Mouse (Mus musculus) neural tube, embryonic 11.5 days (tissue): ENCODE measurements around the gene Pnpo. TPM values are rescaled to one million over a fixed set of nuclear protein-coding genes. Genes with fewer than 3 reads are reported as not detected.

ENCODE experiments used
- ATAC-seq: fragments of 200-750 bp; cut with Nextera tagmentation; 2 replicates; pipeline ENCODE4 v1.8.0; 2017; ENCODE audit warnings: moderate number of reproducible peaks, mild to moderate bottlenecking, moderate TSS enrichment, moderate library complexity; ENCODE audit not compliant: insufficient read depth, low FRiP score, low TSS enrichment
- DNase-seq: peaks from one replicate; pipeline ENCODE4 v3.0.0-alpha.2; 2015; ENCODE audit warnings: low spot score
- H3K27ac ChIP-seq: fragments of 300-500 bp; sonication (generic); 2 replicates; pipeline ENCODE4 v1.5.1; 2014; ENCODE audit warnings: low read depth, mild to moderate bottlenecking, low read length
- H3K27me3 ChIP-seq: fragments of 300-500 bp; sonication (generic); 2 replicates; pipeline ENCODE4 v1.6.1; 2014; ENCODE audit warnings: mild to moderate bottlenecking, low read length, mixed read lengths; ENCODE audit not compliant: control insufficient read depth, insufficient read depth
- H3K36me3 ChIP-seq: fragments of 300-500 bp; sonication (generic); 2 replicates; pipeline ENCODE4 v1.6.1; 2014; ENCODE audit warnings: mild to moderate bottlenecking, low read length, moderate library complexity, mixed read lengths; ENCODE audit not compliant: control insufficient read depth, insufficient read depth
- H3K4me1 ChIP-seq: fragments of 300-500 bp; sonication (generic); 2 replicates; pipeline ENCODE4 v1.6.1; 2014; ENCODE audit warnings: low read length, mixed read lengths; ENCODE audit not compliant: control insufficient read depth, insufficient read depth
- H3K4me2 ChIP-seq: fragments of 300-500 bp; sonication (generic); 2 replicates; pipeline ENCODE4 v1.6.1; 2014; ENCODE audit warnings: low read depth, mild to moderate bottlenecking, moderate library complexity
- H3K4me3 ChIP-seq: fragments of 300-500 bp; sonication (generic); 2 replicates; pipeline ENCODE4 v1.5.1; 2014; ENCODE audit warnings: low read depth, low read length
- H3K9ac ChIP-seq: fragments of 300-500 bp; sonication (generic); 2 replicates; pipeline ENCODE4 v1.6.1; 2014; ENCODE audit warnings: mild to moderate bottlenecking, low read length
- H3K9me3 ChIP-seq: fragments of 300-500 bp; sonication (generic); 2 replicates; pipeline ENCODE4 v1.6.1; 2016; ENCODE audit warnings: low read length; ENCODE audit not compliant: control insufficient read depth
- WGBS: fragments of 180-500 bp; shearing (Covaris S2); extraction: QIAGEN DNeasy Blood & Tissue Kit; methylation state at CpG from one replicate; pipeline ENCODE4 v1.1.7; 2014; 5-methylcytosine and 5-hydroxymethylcytosine counted together
- polyA plus RNA-seq: library from polyadenylated mRNA; unstranded; fragments of >200 nt; fragmentation: Nextera tagmentation; extraction: Ambion mirVana; gene quantifications from 2 replicates; pipeline ENCODE4 v1.2.1, GENCODE M21; 2014

Pnpo gene
- polyA plus RNA-seq, 1 experiment from 2014 or later = 26.2 TPM

- no peak overlapping the region for H3K4me2 ChIP-seq
- H3K36me3 ChIP-seq = no peaks in the 10 kb centered on the region
- H3K9me3 ChIP-seq = no peaks in the 10 kb centered on the region
- DNase-seq (no peak), ATAC-seq (no peak)
- H3K4me1 ChIP-seq = no peaks in the 10 kb centered on the region
- H3K9ac ChIP-seq = no peak overlapping the region
- no peak overlapping the region for H3K27ac ChIP-seq
- WGBS = 82% methylated on average over 5 of the region's 5 CpGs
- peaks cover 6% of the 10 kb centered on the region; the same call in 1 of the 2 replicates for H3K27me3 ChIP-seq
- H3K4me3 ChIP-seq = no peak overlapping the region
These were observed 17.2 kb downstream of the Pnpo start for GRCm38 (mm10) chr11:96926587-96926986.

GRCm38 (mm10) chr11:96925469-96926148, 18.2 kb downstream of the Pnpo start:
- Histone ChIP-seq H3K27me3 (peaks cover 6% of the 10 kb centered on the region; the same call in 1 of the 2 replicates), H3K36me3 (no peaks in the 10 kb centered on the region), H3K4me1 (no peaks in the 10 kb centered on the region), H3K4me3 (no peak overlapping the region), H3K27ac (no peak overlapping the region), H3K4me2 (no peak overlapping the region), H3K9me3 (no peaks in the 10 kb centered on the region), H3K9ac (no peak overlapping the region)
- 90% methylated on average over 12 of the region's 12 CpGs for WGBS
- ATAC-seq (no peak), DNase-seq (no peak)

DNA sequence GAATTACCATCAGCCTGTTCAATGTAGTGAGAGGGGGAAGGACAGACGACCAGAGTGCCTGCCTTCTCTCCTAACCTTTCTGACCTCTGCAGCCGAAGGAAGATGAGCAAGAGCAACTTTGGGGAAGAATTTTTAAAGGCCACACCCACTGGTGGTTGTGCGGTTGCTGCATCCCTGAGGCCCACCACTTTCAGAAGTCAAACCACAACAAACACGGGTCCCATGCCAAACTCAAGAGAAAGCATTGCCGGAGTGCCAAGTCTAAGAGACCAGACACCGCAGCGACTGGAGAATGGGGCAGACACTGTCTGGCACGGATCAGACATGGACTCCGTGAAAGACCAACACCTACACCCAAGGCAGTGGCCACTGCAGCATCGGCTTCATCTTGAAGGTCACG, 18.9 kb downstream of the Pnpo start:
- H3K36me3 ChIP-seq = no peaks in the 10 kb centered on the region
- DNase-seq = no peak
- H3K9ac ChIP-seq = no peak overlapping the region
- WGBS = 80% methylated on average over 11 of the region's 11 CpGs
- no peak overlapping the region for H3K4me2 ChIP-seq
- no peak overlapping the region for H3K27ac ChIP-seq
- no peaks in the 10 kb centered on the region for H3K9me3 ChIP-seq
- no peak for ATAC-seq
- peaks cover 6% of the 10 kb centered on the region; the same call in 1 of the 2 replicates for H3K27me3 ChIP-seq
- H3K4me1 ChIP-seq = no peaks in the 10 kb centered on the region
- H3K4me3 ChIP-seq = no peak overlapping the region

DNA sequence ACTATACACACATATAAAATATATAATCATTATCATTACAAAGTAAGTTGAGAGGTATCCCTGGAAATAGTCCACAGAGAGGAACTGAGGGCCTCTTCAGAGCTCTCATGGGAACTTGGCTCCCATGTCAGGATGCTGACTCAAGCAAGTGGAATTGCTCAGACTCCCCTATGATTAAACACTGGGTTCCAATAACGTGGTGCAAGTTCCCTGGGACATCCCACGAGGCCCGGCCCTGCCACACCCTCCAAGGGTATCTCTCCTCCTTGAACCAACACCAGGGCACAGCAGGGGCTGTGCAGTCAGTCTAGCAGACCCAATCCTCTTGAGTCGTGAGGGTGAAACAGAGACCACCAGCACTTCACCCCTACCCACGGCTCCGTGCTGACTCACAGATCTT, 24.8 kb downstream of the Pnpo start:
- H3K36me3 ChIP-seq = no peaks in the 10 kb centered on the region
- DNase-seq = no peak
- H3K4me2 ChIP-seq = no peak overlapping the region
- H3K9ac ChIP-seq = no peak overlapping the region
- H3K4me3 ChIP-seq = no peak overlapping the region
- H3K9me3 ChIP-seq = no peaks in the 10 kb centered on the region
- no peak for ATAC-seq
- H3K27me3 ChIP-seq = no peaks in the 10 kb centered on the region
- no peak overlapping the region for H3K27ac ChIP-seq
- peaks cover 7% of the 10 kb centered on the region; the same call in 1 of the 2 replicates for H3K4me1 ChIP-seq
- WGBS = 72% methylated on average over 6 of the region's 6 CpGs

DNA sequence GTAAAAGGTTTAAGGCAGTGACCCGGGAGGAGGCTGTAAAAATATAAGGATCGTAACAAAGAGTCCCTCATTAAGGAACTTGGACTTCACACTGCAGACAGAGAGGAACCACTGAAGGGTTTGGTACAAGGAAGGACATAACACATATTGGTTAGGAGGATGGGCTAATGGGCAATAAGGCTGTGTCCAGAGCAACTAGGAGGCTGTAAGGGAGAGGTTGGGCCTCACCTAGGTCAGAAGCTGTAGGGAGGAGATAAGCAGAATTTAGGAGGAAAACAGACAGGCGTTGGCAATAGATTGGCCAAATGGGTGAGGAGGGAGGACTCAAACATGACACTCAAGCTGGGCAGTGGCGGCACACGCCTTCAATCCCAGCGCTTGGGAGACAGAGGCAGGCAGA, 26.4 kb downstream of the Pnpo start:
- WGBS = 89% methylated on average over 6 of the region's 6 CpGs
- H3K27me3 ChIP-seq = no peaks in the 10 kb centered on the region
- H3K9ac ChIP-seq = no peak overlapping the region
- H3K9me3 ChIP-seq = no peaks in the 10 kb centered on the region
- H3K4me2 ChIP-seq = no peak overlapping the region
- peaks cover 7% of the 10 kb centered on the region; the same call in 1 of the 2 replicates for H3K4me1 ChIP-seq
- no peak overlapping the region for H3K4me3 ChIP-seq
- H3K36me3 ChIP-seq = no peaks in the 10 kb centered on the region
- ATAC-seq = no peak
- H3K27ac ChIP-seq = no peak overlapping the region
- no peak for DNase-seq

DNA sequence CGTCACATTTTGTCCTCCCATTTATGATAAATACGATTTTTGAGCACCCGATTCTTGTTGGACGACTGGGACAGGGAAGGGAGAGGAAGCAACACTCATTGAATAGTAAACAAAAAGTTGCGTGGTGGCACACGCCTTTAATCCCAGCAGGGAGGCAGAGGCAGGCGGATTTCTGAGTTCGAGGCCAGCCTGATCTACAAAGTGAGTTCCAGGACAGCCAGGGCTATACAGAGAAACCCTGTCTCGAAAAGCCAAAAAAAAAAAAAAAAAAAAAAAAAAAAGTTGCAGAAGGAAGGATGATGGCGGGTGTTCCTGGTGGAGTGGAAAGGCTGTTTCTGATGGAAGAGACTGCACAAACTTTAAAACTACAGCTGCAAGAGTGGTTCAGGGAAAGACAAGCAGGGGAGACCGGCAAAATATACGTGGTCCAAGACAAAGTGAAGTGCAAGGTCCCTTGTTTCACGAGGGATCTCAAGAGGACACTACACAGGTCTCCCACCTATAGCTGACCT, 26.8 kb downstream of the Pnpo start:
- H3K4me1 ChIP-seq = peaks cover 7% of the 10 kb centered on the region; the same call in 1 of the 2 replicates
- no peaks in the 10 kb centered on the region for H3K9me3 ChIP-seq
- H3K4me2 ChIP-seq = peak overlapping the region; percentile 33
- DNase-seq (no peak), ATAC-seq (no peak)
- H3K36me3 ChIP-seq = no peaks in the 10 kb centered on the region; the same call in 1 of the 2 replicates
- 36% methylated on average over 12 of the region's 13 CpGs for WGBS
- no peaks in the 10 kb centered on the region for H3K27me3 ChIP-seq
- H3K4me3 ChIP-seq = peak overlapping the region; percentile 18; the same call in 1 of the 2 replicates
- no peak overlapping the region for H3K9ac ChIP-seq
- no peak overlapping the region for H3K27ac ChIP-seq

DNA sequence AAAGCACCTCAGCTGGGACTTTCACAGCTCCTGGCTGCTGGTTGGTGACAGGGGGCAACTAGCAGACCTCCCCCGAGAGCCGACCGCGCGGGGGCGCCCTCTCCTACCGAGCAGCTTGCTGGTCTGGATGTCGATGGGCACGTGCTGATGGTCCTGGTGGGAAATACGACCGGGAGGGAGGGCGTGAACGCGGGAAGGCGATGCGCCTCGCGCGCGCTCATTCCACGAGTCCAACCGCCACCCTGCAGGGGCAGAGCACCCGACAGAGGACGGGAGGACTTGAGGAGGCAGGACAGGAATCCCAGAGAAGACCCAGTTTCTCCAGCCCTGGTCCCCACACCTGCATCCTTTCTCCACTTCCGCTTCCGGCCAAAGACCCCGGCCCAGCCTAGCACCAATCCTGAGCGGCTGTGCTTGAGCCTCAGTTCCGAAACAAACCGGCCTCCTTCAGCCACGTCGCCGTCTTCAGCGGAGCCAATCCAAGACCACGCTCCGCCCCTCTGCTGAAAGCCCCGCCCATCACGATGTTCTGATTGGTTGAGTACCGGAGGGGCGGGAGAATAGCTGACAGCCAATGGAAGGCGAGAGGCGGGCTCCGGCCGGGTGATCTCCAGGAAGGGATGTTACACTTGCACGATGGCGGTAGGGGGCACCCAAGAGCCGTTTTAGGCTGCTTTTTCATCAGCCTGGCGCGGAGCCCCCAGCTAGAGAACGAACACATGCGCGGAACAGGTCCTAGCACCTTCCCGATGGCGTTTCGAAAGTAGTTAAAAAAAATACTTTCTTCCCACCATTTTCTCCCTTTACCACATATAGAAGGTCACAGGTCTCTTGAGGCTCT, 27.5 kb downstream of the Pnpo start, which contains the start of gene Cdk5rap3:
Gene Cdk5rap3 (minus strand): TSS at position 453 of the 841 bp plus-strand sequence.
- WGBS = under 1% methylated on average over 55 of the region's 55 CpGs
- H3K9ac ChIP-seq = peak within 1 kb of the TSS; percentile 78
- peak; percentile 100 for DNase-seq
- no peaks in the 10 kb centered on the region; the same call in 1 of the 2 replicates for H3K36me3 ChIP-seq
- peak within 1 kb of the TSS; percentile 78 for H3K4me3 ChIP-seq
- ATAC-seq = peak; percentile 97
- H3K9me3 ChIP-seq = no peaks in the 10 kb centered on the region
- H3K4me1 ChIP-seq = peaks cover 7% of the 10 kb centered on the region; the same call in 1 of the 2 replicates
- 0 out of 2 replicates have a peak within 1 kb of the TSS, but pooled peaks have one; percentile 50 for H3K27ac ChIP-seq
- H3K4me2 ChIP-seq = peak within 1 kb of the TSS; percentile 97
- H3K27me3 ChIP-seq = no peaks in the 10 kb centered on the region

GRCm38 (mm10) chr11:96912682-96913081, 31.1 kb downstream of the Pnpo start:
- Histone ChIP-seq H3K36me3 (peaks cover 2% of the 10 kb centered on the region; the same call in 1 of the 2 replicates), H3K9ac (no peak overlapping the region), H3K9me3 (no peaks in the 10 kb centered on the region), H3K4me3 (no peak overlapping the region), H3K4me1 (peaks cover 19% of the 10 kb centered on the region), H3K4me2 (no peak overlapping the region), H3K27me3 (no peaks in the 10 kb centered on the region), H3K27ac (no peak overlapping the region)
- no peak for DNase-seq
- ATAC-seq = no peak
- WGBS = 89% methylated on average over 11 of the region's 11 CpGs
